8 mouse cellular contexts compared by ENCODE assay signal in the genomic region with DNA sequence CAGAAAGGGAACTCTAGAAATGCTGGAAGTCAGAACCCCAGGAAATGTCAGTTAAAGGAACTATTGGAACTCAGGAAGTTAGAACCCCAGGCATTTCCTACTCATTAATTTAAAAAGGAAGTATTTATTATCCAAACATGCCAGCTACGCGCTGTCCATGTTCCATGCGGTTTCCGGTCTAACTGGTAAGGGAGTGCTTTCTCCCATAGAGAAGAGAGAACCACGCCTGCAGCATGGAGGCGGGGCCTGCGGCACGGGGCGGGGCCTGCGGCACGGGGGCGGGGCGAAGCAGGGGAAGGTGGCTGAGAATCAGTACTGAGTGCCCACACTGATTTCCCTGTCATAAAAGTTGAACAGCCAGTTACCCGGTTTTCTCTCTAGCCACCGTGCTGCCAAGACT. TPM values are rescaled to one million over a fixed set of nuclear protein-coding genes. Genes with fewer than 3 reads are reported as not detected.
DNase-seq lines count a peak whose midpoint lies in the region; ATAC-seq and TF ChIP-seq lines count a peak whose summit lies in the region.

No protein-coding gene starts in this region.

- no peak overlapping the region for H3K9ac ChIP-seq in intestine, embryonic 14.5 days (ENCODE audit: low read length)
- no peak overlapping the region for H3K9ac ChIP-seq in liver, embryonic 14.5 days (replicated peaks)
- no peak overlapping the region for H3K9ac ChIP-seq in midbrain, embryonic 15.5 days
- H3K9ac ChIP-seq in hindbrain, embryonic 13.5 days = no peak overlapping the region

- no peaks in the 10 kb centered on the region for H3K9me3 ChIP-seq in intestine, embryonic 14.5 days (ENCODE audit: control insufficient read depth, low read length)
- H3K9me3 ChIP-seq in liver, embryonic 14.5 days (ENCODE audit: control insufficient read depth, low read length) = no peaks in the 10 kb centered on the region
- no peaks in the 10 kb centered on the region for H3K9me3 ChIP-seq in midbrain, embryonic 15.5 days
- H3K9me3 ChIP-seq in hindbrain, embryonic 13.5 days = no peaks in the 10 kb centered on the region

- H3K4me1 ChIP-seq in intestine, embryonic 14.5 days (replicated peaks; ENCODE audit: control insufficient read depth, insufficient read depth, low read length) = 0 out of 2 replicates have a peak, but pooled peaks cover 3% of the 10 kb centered on the region
- no peaks in the 10 kb centered on the region for H3K4me1 ChIP-seq in liver, embryonic 14.5 days (replicated peaks; ENCODE audit: control insufficient read depth in 2 of 2, insufficient read depth in 2 of 2, low read length in 1 of 2)
- no peaks in the 10 kb centered on the region for H3K4me1 ChIP-seq in midbrain, embryonic 15.5 days
- no peaks in the 10 kb centered on the region for H3K4me1 ChIP-seq in hindbrain, embryonic 13.5 days (replicated peaks)

- H3K4me2 ChIP-seq in intestine, embryonic 14.5 days (ENCODE audit: low read length) = no peak overlapping the region
- H3K4me2 ChIP-seq in liver, embryonic 14.5 days (ENCODE audit: low read depth) = no peak overlapping the region
- no peak overlapping the region for H3K4me2 ChIP-seq in midbrain, embryonic 15.5 days
- no peak overlapping the region for H3K4me2 ChIP-seq in hindbrain, embryonic 13.5 days

- H3K4me3 ChIP-seq in intestine, embryonic 14.5 days (ENCODE audit: low read depth, low read length) = no peak overlapping the region
- H3K4me3 ChIP-seq in liver, embryonic 14.5 days (ENCODE audit: insufficient read depth in 1 of 2, low read depth in 2 of 2, low read length in 2 of 2) = no peak overlapping the region
- no peak overlapping the region for H3K4me3 ChIP-seq in midbrain, embryonic 15.5 days
- H3K4me3 ChIP-seq in hindbrain, embryonic 13.5 days = no peak overlapping the region

- ATAC-seq in intestine, embryonic 14.5 days (replicated peaks; ENCODE audit: low FRiP score, low TSS enrichment, low read depth) = peak; percentile 66
- peak; percentile 45 for ATAC-seq in liver, embryonic 14.5 days (ENCODE audit: insufficient read depth)
- no peak for ATAC-seq in midbrain, embryonic 15.5 days (replicated peaks)
- ATAC-seq in hindbrain, embryonic 13.5 days (ENCODE audit: low FRiP score) = no peak

- no peak overlapping the region for H3K27ac ChIP-seq in intestine, embryonic 14.5 days (ENCODE audit: low read depth)
- no peak overlapping the region for H3K27ac ChIP-seq in liver, embryonic 14.5 days
- no peak overlapping the region for H3K27ac ChIP-seq in midbrain, embryonic 15.5 days
- H3K27ac ChIP-seq in hindbrain, embryonic 13.5 days = no peak overlapping the region

- H3K27me3 ChIP-seq in intestine, embryonic 14.5 days (replicated peaks; ENCODE audit: control insufficient read depth, insufficient read depth, low read length) = peaks cover under 1% of the 10 kb centered on the region; the same call in 1 of the 2 replicates
- peaks cover 40% of the 10 kb centered on the region for H3K27me3 ChIP-seq in liver, embryonic 14.5 days (ENCODE audit: control insufficient read depth, insufficient read depth, low read length)
- H3K27me3 ChIP-seq in midbrain, embryonic 15.5 days (replicated peaks) = peaks cover 4% of the 10 kb centered on the region; the same call in 1 of the 2 replicates
- peaks cover 8% of the 10 kb centered on the region; the same call in 1 of the 2 replicates for H3K27me3 ChIP-seq in hindbrain, embryonic 13.5 days

- TF ChIP-seq CTCF in liver, embryonic 14.5 days (IDR thresholded peaks at IDR 0.05; ENCODE audit: low read depth) = no peak

- H3K36me3 ChIP-seq in intestine, embryonic 14.5 days (ENCODE audit: control insufficient read depth, insufficient read depth, low read length) = no peaks in the 10 kb centered on the region
- no peaks in the 10 kb centered on the region for H3K36me3 ChIP-seq in liver, embryonic 14.5 days (replicated peaks; ENCODE audit: control insufficient read depth, insufficient read depth, low read depth)
- H3K36me3 ChIP-seq in midbrain, embryonic 15.5 days (replicated peaks) = no peaks in the 10 kb centered on the region
- no peaks in the 10 kb centered on the region for H3K36me3 ChIP-seq in hindbrain, embryonic 13.5 days

- 21% methylated on average over 15 of the region's 15 CpGs for WGBS in intestine, embryonic 14.5 days
- 6% methylated on average over 15 of the region's 15 CpGs for WGBS in liver, embryonic 14.5 days (ENCODE audit: insufficient replicate concordance)
- 42% methylated on average over 15 of the region's 15 CpGs for WGBS in midbrain, embryonic 15.5 days
- WGBS in hindbrain, embryonic 13.5 days = 30% methylated on average over 15 of the region's 15 CpGs

- no peak for TF ChIP-seq EP300 in liver, embryonic 14.5 days (IDR thresholded peaks at IDR 0.05; ENCODE audit: low read depth)

- DNase-seq in ES-CJ7 (ENCODE audit: low read depth, low spot score) (peak; percentile 39), ZHBTc4 (ENCODE audit: low read depth, low spot score) (peak; percentile 70)
- DNase-seq in intestine, embryonic 14.5 days (ENCODE audit: low spot score) = peak; percentile 75
- no peak for DNase-seq in liver, embryonic 14.5 days (ENCODE audit: low read depth in 3 of 3, low spot score in 3 of 3)
- DNase-seq in testis, postnatal 14 days (ENCODE audit: low spot score) = peak; percentile 17
- DNase-seq in left cerebral cortex, adult 9 months (ENCODE audit: low spot score in 2 of 2) = no peak

RNA-seq across cellular contexts. Expression of gene Cnih3, which starts 6.9 kb away (rescaled TPM):
- polyA plus RNA-seq in intestine, embryonic 14.5 days (2014; fragmentation: Nextera tagmentation; extraction: Ambion mirVana) = 0.31 and 0.41 TPM in 2 replicates
- polyA plus RNA-seq in liver, embryonic 14.5 days (2012; rRNA removed) = 0.02 TPM in 1 of 2 replicates, not detected in the other
- polyA plus RNA-seq in liver, embryonic 14.5 days (2014; fragmentation: Nextera tagmentation; extraction: Ambion mirVana) = not detected in 2 replicates
- polyA plus RNA-seq in midbrain, embryonic 15.5 days (2015; fragmentation: Nextera tagmentation; extraction: Ambion mirVana) = 10.8 and 13.7 TPM in 2 replicates
- 6.8 and 8.8 TPM in 2 replicates for polyA plus RNA-seq in hindbrain, embryonic 13.5 days (2015; fragmentation: Nextera tagmentation; extraction: Ambion mirVana)

Comparison
In these comparisons a context has a peak if more than half of its experiments do, and no peak if none do; other contexts are left out.
1. DNase-seq: peak in ES-CJ7 (single experiment), ZHBTc4 (single experiment), intestine, embryonic 14.5 days (single experiment) and testis, postnatal 14 days (single experiment); none in liver, embryonic 14.5 days (0 of 3) and left cerebral cortex, adult 9 months (0 of 2).
2. ATAC-seq: peak in intestine, embryonic 14.5 days (single experiment) and liver, embryonic 14.5 days (single experiment); none in midbrain, embryonic 15.5 days (single experiment) and hindbrain, embryonic 13.5 days (single experiment).